Mouse (Mus musculus) CD4-positive, CD25-positive, alpha-beta regulatory T cell, adult 2 months (primary cell): Measurements from ENCODE around the gene Camk2g.

Experiments
- DNase-seq: peaks from one replicate; pipeline ENCODE4 v3.0.0-alpha.2; 2012; ENCODE audit warnings: low read depth, low spot score

The Camk2g gene

GRCm38 (mm10) chr14:20702096-20702740, 91.7 kb downstream of the Camk2g start:
- no peak for DNase-seq

DNA sequence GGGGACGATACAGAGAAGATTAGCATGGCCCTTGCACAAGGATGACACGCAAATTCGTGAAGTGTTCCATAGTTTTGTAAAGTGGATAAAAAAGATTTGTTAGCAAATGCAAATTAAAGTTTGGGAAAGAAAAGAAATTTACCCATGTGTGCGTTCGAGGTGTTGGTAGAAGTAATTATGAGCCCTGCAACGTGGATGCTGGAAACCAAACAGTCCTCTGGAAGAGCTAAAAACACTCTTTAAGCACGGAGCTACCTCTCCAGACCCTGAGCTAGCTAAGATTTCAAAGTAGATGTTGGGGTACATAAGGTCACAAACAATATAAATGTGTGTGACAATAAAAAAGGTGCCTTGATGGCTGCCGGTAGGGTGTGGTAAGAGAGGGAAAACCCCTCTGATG, 92.3 kb downstream of the Camk2g start:
- DNase-seq, result no peak

GRCm38 (mm10) chr14:20700362-20700761, 93.5 kb downstream of the Camk2g start:
- DNase-seq, result no peak

DNA sequence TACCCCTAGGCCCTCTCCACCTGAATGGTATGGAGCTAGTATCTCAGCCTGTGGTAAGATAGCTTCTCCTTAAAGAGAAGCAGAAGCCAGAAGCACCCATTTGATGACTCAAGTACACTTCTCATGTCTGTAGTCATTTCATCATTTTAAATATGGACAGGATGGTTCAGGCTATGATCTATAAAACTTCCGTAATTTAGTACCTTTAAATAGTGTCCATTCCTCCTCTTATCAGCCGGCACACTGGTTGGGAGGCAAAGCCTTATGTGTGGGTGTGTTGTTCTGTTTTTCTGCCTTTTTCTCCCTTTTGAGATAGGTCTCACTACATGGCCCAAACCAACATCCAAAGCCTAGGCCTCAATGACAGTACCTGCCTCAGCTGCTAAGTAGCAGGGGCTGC, 95.4 kb downstream of the Camk2g start:
- no peak for DNase-seq

DNA sequence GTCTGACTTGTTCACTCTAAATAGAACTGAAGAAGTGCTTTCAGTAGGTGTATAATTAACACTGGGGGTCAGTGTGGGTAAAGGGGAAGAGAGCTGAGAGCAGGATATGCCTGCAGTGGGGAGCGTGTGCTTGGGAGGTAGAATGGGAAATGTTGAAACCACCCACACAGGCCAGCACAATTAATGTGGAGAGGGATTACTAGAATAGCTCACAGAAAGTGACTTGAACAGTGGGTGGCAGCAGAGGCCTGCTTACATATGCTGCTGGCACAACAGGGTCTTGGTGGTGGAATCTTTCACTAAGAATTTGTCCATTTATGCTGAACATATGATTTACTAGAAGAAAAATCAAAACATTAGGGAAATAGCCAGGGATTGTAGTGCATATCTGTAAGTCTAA, 96.9 kb downstream of the Camk2g start:
- DNase-seq, result peak; percentile 67

DNA sequence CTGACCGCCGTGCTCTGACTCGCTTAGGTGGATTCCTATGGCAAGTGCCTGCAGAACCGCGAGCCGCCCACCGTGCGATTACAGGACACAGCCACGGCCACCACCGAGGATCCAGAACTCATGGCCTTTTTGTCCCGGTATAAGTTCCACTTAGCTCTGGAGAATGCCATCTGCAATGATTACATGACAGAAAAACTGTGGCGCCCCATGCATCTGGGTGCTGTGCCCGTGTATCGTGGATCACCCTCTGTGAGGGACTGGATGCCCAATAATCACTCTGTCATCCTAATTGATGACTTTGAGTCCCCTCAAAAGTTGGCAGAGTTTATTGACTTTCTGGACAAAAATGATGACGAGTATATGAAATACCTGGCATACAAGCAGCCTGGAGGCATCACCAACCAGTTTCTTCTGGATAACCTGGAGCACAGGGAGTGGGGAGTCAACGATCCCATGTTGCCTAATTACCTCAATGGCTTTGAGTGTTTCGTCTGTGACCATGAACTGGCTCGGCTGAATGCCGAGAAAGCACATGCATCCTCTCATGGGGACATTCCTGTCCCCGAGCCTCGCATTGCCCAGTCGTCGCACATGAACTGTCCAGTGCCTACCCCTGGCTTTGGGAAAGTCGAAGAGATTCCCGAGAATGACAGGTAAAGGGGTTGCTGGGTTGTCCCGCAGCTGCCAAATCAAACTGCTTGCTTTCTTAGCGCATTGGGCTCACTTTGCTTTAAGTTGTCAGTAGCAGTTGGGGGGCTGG, 97.9 kb downstream of the Camk2g start:
- no peak for DNase-seq

GRCm38 (mm10) chr14:20694884-20695760, 98.8 kb downstream of the Camk2g start, which contains the start of gene Fut11:
Gene Fut11, plus strand, starts transcription at chr14:20694968.
- DNase-seq, result peak; percentile 93

- DNase-seq, result no peak
Measured at GRCm38 (mm10) chr14:20694185-20694883, 99.6 kb downstream of the Camk2g start.

- DNase-seq, result no peak
Measured at GRCm38 (mm10) chr14:20693589-20694101, 100.2 kb downstream of the Camk2g start.

DNA sequence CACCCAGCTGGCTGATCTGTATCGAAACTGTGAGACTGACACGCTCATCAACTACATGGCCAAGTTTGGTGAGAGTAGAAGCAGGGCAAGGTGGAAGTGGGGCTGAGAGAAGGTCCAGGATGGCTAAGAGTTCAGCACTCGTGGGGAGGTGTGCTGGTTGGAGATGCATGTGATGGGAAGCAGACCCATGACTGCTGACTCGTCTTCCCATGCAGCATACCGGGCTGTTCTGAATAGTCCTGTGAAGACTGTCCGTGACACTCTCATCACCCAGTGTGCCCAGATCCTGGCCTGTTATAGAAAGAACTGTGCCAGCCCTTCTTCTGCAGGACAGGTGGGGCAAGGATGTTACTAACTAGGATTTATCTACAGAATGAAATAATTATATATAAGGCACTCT, 102.1 kb downstream of the Camk2g start:
- no peak for DNase-seq

- no peak for DNase-seq
Measured at GRCm38 (mm10) chr14:20689009-20689408, 104.9 kb downstream of the Camk2g start.

- no peak for DNase-seq
Measured at GRCm38 (mm10) chr14:20686576-20686975, 107.3 kb downstream of the Camk2g start.
